Mouse (Mus musculus): ENCODE results near the gene App.

GRCm38 (mm10) chr16:84997551-84997950 is 176.0 kb downstream of the App start:
- TF ChIP-seq POLR2A (IDR thresholded peaks at IDR 0.05; ENCODE audit: insufficient read depth, low read depth, low read length) = no peak
- no peak for TF ChIP-seq CTCF (IDR thresholded peaks at IDR 0.05)

Measured in heart, adult 2 months (tissue).